Mouse (Mus musculus) megakaryocyte, embryonic 14.5 days (primary cell): ENCODE results near the gene Phf11c.

Experiments
- FLI1 ChIP-seq: IDR thresholded peaks from 2 replicates; pipeline ENCODE4 v1.6.1; 2012; ENCODE audit warnings: low read length, inconsistent platforms, mixed read lengths
- GATA1 ChIP-seq: IDR thresholded peaks from 3 replicates; pipeline ENCODE4 v1.6.1; 2012; ENCODE audit warnings: mixed read lengths, low read length, inconsistent platforms, borderline replicate concordance

DNA sequence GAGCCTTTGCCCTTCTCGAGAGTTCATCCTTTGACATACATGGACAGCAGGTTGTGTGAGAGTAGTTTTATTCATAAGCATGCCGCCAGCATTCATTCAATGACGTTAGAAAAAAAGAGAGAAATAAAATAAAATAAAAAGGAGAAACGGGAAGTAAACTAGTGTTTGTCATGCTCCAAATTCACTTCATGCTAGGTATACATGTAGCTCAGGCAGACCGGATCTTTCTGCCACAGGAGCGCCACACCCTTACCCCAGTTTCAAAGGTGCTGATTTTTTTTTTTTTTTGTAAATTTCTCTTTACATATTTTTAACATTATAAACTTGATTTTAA, 46.3 kb upstream of the Phf11c start:
- TF ChIP-seq FLI1 (no peak), GATA1 (no peak)
